Mouse (Mus musculus): ENCODE measurements around the gene Mboat1. TPM values are rescaled to one million over a fixed set of nuclear protein-coding genes. Genes with fewer than 3 reads are reported as not detected.

Mboat1 gene
- polyA plus RNA-seq, 1 experiment from 2014 or later = 18.6 TPM

DNA sequence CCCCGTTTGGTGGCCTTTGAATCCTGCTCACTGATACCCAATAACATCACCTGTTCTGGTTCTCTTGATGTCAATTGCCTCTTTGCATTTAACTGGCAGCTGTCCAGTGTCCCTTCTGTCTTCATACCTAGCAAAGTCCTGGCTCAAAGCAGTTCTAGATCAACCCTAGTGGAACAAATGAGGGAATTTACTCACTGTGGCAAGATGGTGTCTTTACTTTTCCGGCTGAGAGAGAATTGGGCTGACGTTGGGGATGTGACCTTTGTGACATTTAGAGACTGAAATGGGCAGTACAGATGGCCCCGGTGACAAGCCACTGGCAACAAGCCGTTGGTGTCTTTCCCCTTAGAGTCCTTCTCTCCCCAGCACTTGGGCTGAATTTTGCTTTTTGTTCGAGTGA, 118.1 kb downstream of the Mboat1 start:
- Histone ChIP-seq H3K27me3 (replicated peaks; ENCODE audit: insufficient read depth, low read length) (no peaks in the 10 kb centered on the region), H3K4me3 (ENCODE audit: low read depth, low read length) (no peak overlapping the region), H3K36me3 (ENCODE audit: insufficient read depth, low read length) (no peaks in the 10 kb centered on the region), H3K9ac (replicated peaks; ENCODE audit: low read depth) (no peak overlapping the region), H3K4me1 (ENCODE audit: insufficient read depth, low read depth, low read length) (no peaks in the 10 kb centered on the region; the same call in 1 of the 2 replicates), H3K27ac (ENCODE audit: low read length) (no peak overlapping the region), H3K9me3 (ENCODE audit: low read length) (no peaks in the 10 kb centered on the region), H3K4me2 (replicated peaks; ENCODE audit: low read depth, low read length) (no peak overlapping the region)
- WGBS = 79% methylated on average over 6 of the region's 6 CpGs
- TF ChIP-seq CTCF (IDR thresholded peaks at IDR 0.05) (no peak), EP300 (IDR thresholded peaks at IDR 0.05) (no peak)
- DNase-seq (ENCODE audit: low spot score) (no peak), ATAC-seq (no peak)

DNA sequence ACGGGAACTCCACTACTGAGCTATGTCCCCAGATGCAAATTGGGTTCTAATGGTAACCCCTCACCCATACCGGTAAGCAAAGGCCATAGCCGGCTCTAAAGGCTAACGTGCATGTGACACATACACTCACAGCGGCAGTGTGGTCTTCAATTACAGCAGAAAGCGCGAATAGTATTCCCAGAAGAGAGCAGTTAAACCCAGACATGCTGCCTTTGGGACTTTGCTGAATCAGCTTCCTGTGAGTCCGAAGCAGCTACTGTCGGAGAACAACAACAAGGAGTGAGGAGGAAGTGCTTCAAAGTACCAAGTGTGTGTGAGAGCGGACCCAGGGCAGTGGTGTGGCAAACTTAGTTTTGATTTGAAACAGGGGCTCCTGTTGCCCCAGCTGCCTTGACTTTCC, 122.5 kb downstream of the Mboat1 start:
- H3K9ac ChIP-seq (replicated peaks; ENCODE audit: low read depth) = no peak overlapping the region
- DNase-seq (ENCODE audit: low spot score) (peak; percentile 39), ATAC-seq (0 out of 2 replicates have a peak, but pooled peaks have one; percentile 32)
- H3K9me3 ChIP-seq (ENCODE audit: low read length) = no peaks in the 10 kb centered on the region
- no peaks in the 10 kb centered on the region for H3K36me3 ChIP-seq (ENCODE audit: insufficient read depth, low read length)
- H3K4me2 ChIP-seq (replicated peaks; ENCODE audit: low read depth, low read length) = no peak overlapping the region
- no peaks in the 10 kb centered on the region for H3K27me3 ChIP-seq (replicated peaks; ENCODE audit: insufficient read depth, low read length)
- H3K27ac ChIP-seq (ENCODE audit: low read length) = no peak overlapping the region
- no peaks in the 10 kb centered on the region for H3K4me1 ChIP-seq (ENCODE audit: insufficient read depth, low read depth, low read length)
- whole genome bisulfite sequencing = 56% methylated on average over 10 of the region's 10 CpGs
- no peak overlapping the region for H3K4me3 ChIP-seq (ENCODE audit: low read depth, low read length)
- no peak for TF ChIP-seq EP300 (IDR thresholded peaks at IDR 0.05)
- no peak for TF ChIP-seq CTCF (IDR thresholded peaks at IDR 0.05)

DNA sequence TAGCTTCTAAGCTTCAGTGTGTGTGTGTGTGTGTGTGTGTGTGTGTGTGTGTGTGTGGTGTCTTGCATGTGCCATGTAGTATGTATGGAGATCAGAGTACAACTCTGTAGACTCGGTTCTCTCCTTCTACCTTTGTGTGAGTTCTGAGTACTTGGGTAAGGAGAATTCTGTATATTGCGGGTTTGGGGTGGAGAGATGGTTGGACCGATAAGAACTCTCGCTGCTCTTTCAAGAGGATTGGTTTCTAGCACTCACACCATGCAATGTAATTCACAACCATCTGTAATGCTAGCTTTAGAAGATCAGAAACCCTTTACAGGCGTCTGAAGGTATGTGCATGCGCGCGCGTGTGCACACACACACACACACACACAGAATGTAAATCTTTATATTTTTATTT, 123.0 kb downstream of the Mboat1 start:
- no peaks in the 10 kb centered on the region for H3K36me3 ChIP-seq (ENCODE audit: insufficient read depth, low read length)
- H3K4me2 ChIP-seq (replicated peaks; ENCODE audit: low read depth, low read length) = no peak overlapping the region
- no peaks in the 10 kb centered on the region for H3K4me1 ChIP-seq (ENCODE audit: insufficient read depth, low read depth, low read length)
- DNase-seq (ENCODE audit: low spot score) (no peak), ATAC-seq (0 out of 2 replicates have a peak, but pooled peaks have one; percentile 28)
- H3K27ac ChIP-seq (ENCODE audit: low read length) = no peak overlapping the region
- WGBS = 72% methylated on average over 9 of the region's 9 CpGs
- no peaks in the 10 kb centered on the region for H3K9me3 ChIP-seq (ENCODE audit: low read length)
- TF ChIP-seq CTCF (IDR thresholded peaks at IDR 0.05) (no peak), EP300 (IDR thresholded peaks at IDR 0.05) (no peak)
- no peaks in the 10 kb centered on the region for H3K27me3 ChIP-seq (replicated peaks; ENCODE audit: insufficient read depth, low read length)
- no peak overlapping the region for H3K4me3 ChIP-seq (ENCODE audit: low read depth, low read length)
- no peak overlapping the region for H3K9ac ChIP-seq (replicated peaks; ENCODE audit: low read depth)

GRCm38 (mm10) chr13:30259912-30260560, 123.7 kb downstream of the Mboat1 start:
- no peak for TF ChIP-seq EP300 (IDR thresholded peaks at IDR 0.05)
- peak; percentile 94 for TF ChIP-seq CTCF (IDR thresholded peaks at IDR 0.05)
- Histone ChIP-seq H3K36me3 (ENCODE audit: insufficient read depth, low read length) (no peaks in the 10 kb centered on the region), H3K9ac (replicated peaks; ENCODE audit: low read depth) (no peak overlapping the region), H3K4me2 (replicated peaks; ENCODE audit: low read depth, low read length) (no peak overlapping the region), H3K27ac (ENCODE audit: low read length) (no peak overlapping the region), H3K4me3 (ENCODE audit: low read depth, low read length) (no peak overlapping the region), H3K9me3 (ENCODE audit: low read length) (no peaks in the 10 kb centered on the region), H3K4me1 (ENCODE audit: insufficient read depth, low read depth, low read length) (no peaks in the 10 kb centered on the region), H3K27me3 (replicated peaks; ENCODE audit: insufficient read depth, low read length) (no peaks in the 10 kb centered on the region)
- WGBS = 10% methylated on average over 8 of the region's 8 CpGs
- peak; percentile 91 for DNase-seq (ENCODE audit: low spot score)
- ATAC-seq = peak; percentile 77

DNA sequence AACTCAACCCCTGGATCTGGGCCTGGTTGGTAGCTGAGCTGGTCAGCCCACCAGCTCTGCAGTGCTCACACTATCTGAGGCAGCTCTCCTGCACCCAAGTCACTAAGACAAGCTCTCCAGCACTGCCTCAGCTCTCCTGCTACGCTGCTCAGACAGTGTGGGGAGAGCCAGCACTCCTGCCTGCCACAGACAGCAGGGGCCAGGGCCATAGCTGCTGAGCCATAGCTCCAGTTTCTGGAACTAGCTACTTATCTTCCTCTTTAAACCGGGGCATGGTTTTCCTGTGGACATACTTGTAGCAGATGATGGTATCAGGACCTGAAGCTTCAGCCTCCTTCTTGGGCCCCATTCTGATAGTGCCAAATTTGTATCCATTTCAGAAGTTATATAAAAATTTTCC, 127.4 kb downstream of the Mboat1 start:
- Histone ChIP-seq H3K4me3 (ENCODE audit: low read depth, low read length) (no peak overlapping the region), H3K4me2 (replicated peaks; ENCODE audit: low read depth, low read length) (no peak overlapping the region), H3K9me3 (ENCODE audit: low read length) (no peaks in the 10 kb centered on the region), H3K9ac (replicated peaks; ENCODE audit: low read depth) (no peak overlapping the region), H3K27ac (ENCODE audit: low read length) (no peak overlapping the region), H3K4me1 (ENCODE audit: insufficient read depth, low read depth, low read length) (no peaks in the 10 kb centered on the region), H3K27me3 (replicated peaks; ENCODE audit: insufficient read depth, low read length) (no peaks in the 10 kb centered on the region), H3K36me3 (ENCODE audit: insufficient read depth, low read length) (no peaks in the 10 kb centered on the region)
- DNase-seq (ENCODE audit: low spot score) (no peak), ATAC-seq (no peak)
- 65% methylated on average over 2 of the region's 2 CpGs for WGBS
- no peak for TF ChIP-seq EP300 (IDR thresholded peaks at IDR 0.05)
- TF ChIP-seq CTCF (IDR thresholded peaks at IDR 0.05) = no peak

DNA sequence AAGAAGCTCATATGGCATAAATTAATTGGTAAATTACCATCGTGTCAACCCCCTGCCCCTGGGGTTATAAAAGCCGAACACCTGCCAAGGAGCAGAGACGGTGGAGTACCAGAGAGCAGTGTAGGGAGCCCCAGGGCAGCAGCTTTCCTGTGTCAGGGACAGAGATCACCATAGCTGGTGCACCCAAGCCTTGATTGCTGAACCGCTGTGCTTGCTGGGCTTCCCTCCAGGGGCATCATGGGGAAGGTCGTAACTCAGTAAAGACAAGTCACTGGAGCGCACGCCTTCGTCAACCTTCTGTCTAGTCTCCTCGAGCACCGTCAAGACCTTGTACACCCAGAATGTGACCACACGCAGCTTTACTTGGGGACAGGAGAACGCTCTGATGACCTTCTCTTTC, 128.0 kb downstream of the Mboat1 start:
- Histone ChIP-seq H3K9ac (replicated peaks; ENCODE audit: low read depth) (no peak overlapping the region), H3K36me3 (ENCODE audit: insufficient read depth, low read length) (no peaks in the 10 kb centered on the region), H3K4me2 (replicated peaks; ENCODE audit: low read depth, low read length) (no peak overlapping the region), H3K9me3 (ENCODE audit: low read length) (no peaks in the 10 kb centered on the region), H3K27me3 (replicated peaks; ENCODE audit: insufficient read depth, low read length) (no peaks in the 10 kb centered on the region), H3K4me1 (ENCODE audit: insufficient read depth, low read depth, low read length) (no peaks in the 10 kb centered on the region), H3K27ac (ENCODE audit: low read length) (no peak overlapping the region), H3K4me3 (ENCODE audit: low read depth, low read length) (no peak overlapping the region)
- 73% methylated on average over 12 of the region's 12 CpGs for WGBS
- DNase-seq (ENCODE audit: low spot score) (no peak), ATAC-seq (no peak)
- no peak for TF ChIP-seq CTCF (IDR thresholded peaks at IDR 0.05)
- TF ChIP-seq EP300 (IDR thresholded peaks at IDR 0.05) = no peak

Measured in lung, postnatal 0 days (tissue).